Mouse (Mus musculus): ENCODE measurements around the gene Pard3b.

- TF ChIP-seq MAFK (IDR thresholded peaks at IDR 0.05; ENCODE audit: insufficient replicate concordance, low read length) (no peak), POLR2A (IDR thresholded peaks at IDR 0.05; ENCODE audit: low read depth, low read length) (no peak), CHD2 (IDR thresholded peaks at IDR 0.05; ENCODE audit: low read length) (no peak), CTCF (conservative IDR thresholded peaks at IDR 0.05 in 1 of 2, IDR thresholded peaks at IDR 0.05 in 1 of 2; ENCODE audit: low read depth in 2 of 2, low read length in 2 of 2) (no peak), E2F4 (IDR thresholded peaks at IDR 0.05; ENCODE audit: insufficient replicate concordance, low read depth, low read length) (no peak), POLR2AphosphoS2 (IDR thresholded peaks at IDR 0.05; ENCODE audit: low read depth, low read length) (no peak), UBTF (IDR thresholded peaks at IDR 0.05; ENCODE audit: low read depth, low read length) (no peak)
These were observed 544.0 kb downstream of the Pard3b start for GRCm38 (mm10) chr1:62182634-62183033.
